Mouse (Mus musculus) CH12.LX (cell line): ENCODE data around the gene Ppm1l. TPM values are rescaled to one million over a fixed set of nuclear protein-coding genes. Genes with fewer than 3 reads are reported as not detected.

Experiments used
- DNase-seq: peaks from one replicate; pipeline ENCODE4 v3.0.0-alpha.2; 2013; ENCODE audit errors: extremely low read depth
- H3K27ac ChIP-seq: 2 replicates; pipeline ENCODE4 v1.5.1; 2012; ENCODE audit warnings: low read depth, mild to moderate bottlenecking, control low read depth, moderate library complexity; ENCODE audit not compliant: insufficient read depth
- H3K27me3 ChIP-seq: replicated peaks from 2 replicates; pipeline ENCODE3; 2012; ENCODE audit warnings: inconsistent platforms
- H3K36me3 ChIP-seq, 2 experiments: replicated peaks in 1 of 2; 2 replicates each; pipeline versions ENCODE3 to v1.6.1; 2012; ENCODE audit warnings: inconsistent platforms in 1 of 2, low read length in 1 of 2, mild to moderate bottlenecking in 1 of 2, mixed read lengths in 1 of 2, moderate library complexity in 1 of 2; ENCODE audit not compliant: control insufficient read depth in 1 of 2, insufficient read depth in 1 of 2
- H3K4me1 ChIP-seq, 2 experiments: 2 replicates each; pipeline ENCODE4 v1.6.1; 2012; ENCODE audit warnings: inconsistent platforms in 1 of 2, moderate library complexity in 1 of 2; ENCODE audit not compliant: insufficient read depth in 2 of 2, control insufficient read depth in 1 of 2
- H3K4me2 ChIP-seq: 2 replicates; pipeline ENCODE4 v1.6.1; 2012; ENCODE audit warnings: low read depth, mild to moderate bottlenecking, control low read depth; ENCODE audit not compliant: poor library complexity, insufficient read depth, severe bottlenecking
- H3K4me3 ChIP-seq, 3 experiments: fragments of 150-350 bp in 1 of 3; sonication (generic) in 1 of 3; replicated peaks in 1 of 3; 2 replicates each; pipeline versions ENCODE3 to v1.5.1; 2011 to 2012; ENCODE audit warnings: low read depth in 2 of 3, low read length in 2 of 3, mild to moderate bottlenecking in 2 of 3, moderate library complexity in 2 of 3, control low read depth in 1 of 3, improper control_type of control experiment in 1 of 3, inconsistent platforms in 1 of 3, mixed read lengths in 1 of 3; ENCODE audit not compliant: poor library complexity in 1 of 3
- H3K79me2 ChIP-seq: replicated peaks from 2 replicates; pipeline ENCODE4 v1.6.1; 2012; ENCODE audit warnings: mild to moderate bottlenecking, moderate library complexity; ENCODE audit not compliant: control insufficient read depth, poor library complexity, insufficient read depth, severe bottlenecking; ENCODE audit errors: extremely low read depth
- H3K9ac ChIP-seq: 2 replicates; pipeline ENCODE4 v1.6.1; 2012; ENCODE audit warnings: low read depth, mild to moderate bottlenecking, control low read depth, moderate library complexity; ENCODE audit not compliant: insufficient read depth
- H3K9me3 ChIP-seq: replicated peaks from 2 replicates; pipeline ENCODE3; 2012; ENCODE audit warnings: low read length, inconsistent platforms, mixed read lengths
- BHLHE40 ChIP-seq: IDR thresholded peaks from 2 replicates; pipeline ENCODE4 v1.6.1; 2011; ENCODE audit warnings: mild to moderate bottlenecking, low read depth, low read length, improper control_type of control experiment
- CHD2 ChIP-seq: IDR thresholded peaks from 2 replicates; pipeline ENCODE4 v1.6.1; 2011; ENCODE audit warnings: low read length, improper control_type of control experiment
- ETS1 ChIP-seq: conservative IDR thresholded peaks from 2 replicates; pipeline ENCODE4 v1.6.1; 2012; ENCODE audit warnings: low read depth, mild to moderate bottlenecking, inconsistent platforms, low read length, improper control_type of control experiment, moderate library complexity
- HCFC1 ChIP-seq: IDR thresholded peaks from 2 replicates; pipeline ENCODE4 v1.6.1; 2012; ENCODE audit warnings: low read depth, mild to moderate bottlenecking, inconsistent platforms, low read length, improper control_type of control experiment
- MAX ChIP-seq: IDR thresholded peaks from 2 replicates; pipeline ENCODE4 v1.6.1; 2011; ENCODE audit warnings: low read length, improper control_type of control experiment
- POLR2A ChIP-seq: IDR thresholded peaks from 2 replicates; pipeline ENCODE4 v1.6.1; 2011; ENCODE audit warnings: low read depth, mild to moderate bottlenecking, improper control_type of control experiment, low read length
- dilution Hi-C: fragments of 300-500 bp; cut with MboI; formaldehyde crosslinking; loops from 2 replicates; pipeline ENCODE4 v1.14.3; 2020; ENCODE audit warnings: low sequenced_read_pairs; ENCODE audit not compliant: extremely low pct_unique_long_range_greater_than_20kb, extremely low pct_ligation_motif_present
- in situ Hi-C: fragments of 300-500 bp; cut with MboI; formaldehyde crosslinking; loops from 3 replicates; pipeline ENCODE4 v1.14.3; 2019; ENCODE audit warnings: low sequenced_read_pairs, low pct_ligation_motif_present, low pct_unique_long_range_greater_than_20kb, mixed read lengths
- polyA plus RNA-seq: library from polyadenylated mRNA; unstranded; fragments of >175 nt; gene quantifications from 2 replicates; pipeline ENCODE4 v1.2.1, GENCODE M21; 2012; ENCODE audit warnings: low read depth; ENCODE audit not compliant: insufficient read length
- total RNA-seq, 2 experiments: library from RNA; depleted of rRNA; stranded (reverse); fragments of 300-350 nt in 1 of 2; fragments of >200 nt in 1 of 2; gene quantifications; 2 replicates each; pipeline ENCODE4 v1.2.3; 2012 to 2014

Gene Ppm1l
- total and polyA plus RNA-seq, 3 experiments, result 0.68 to 2.4 (median 1.7) TPM

DNA sequence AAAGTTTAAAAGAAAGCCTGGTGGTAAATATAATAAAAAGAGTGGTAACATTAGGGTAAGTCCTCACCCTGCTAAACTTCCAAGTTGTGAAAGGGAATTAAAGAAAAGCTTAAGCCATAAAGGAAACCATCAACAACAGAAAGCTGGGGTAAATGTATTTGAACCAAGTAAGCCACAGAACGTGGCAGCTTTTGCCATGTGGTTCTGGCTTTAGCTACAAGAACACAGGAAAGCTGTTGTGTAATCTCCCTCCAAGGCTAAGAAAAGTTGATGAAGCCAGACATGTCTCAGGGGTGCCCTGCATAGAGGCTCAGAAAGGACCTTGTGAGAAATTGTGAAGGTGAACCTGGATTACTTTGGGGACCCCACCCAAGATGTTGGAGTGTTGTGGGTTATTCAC, 16.5 kb upstream of the Ppm1l start:
- in situ Hi-C loops, result no loop called here
- Histone ChIP-seq H3K27me3 (no peaks in the 10 kb centered on the region), H3K4me1 (no peaks in the 10 kb centered on the region), H3K4me3 (no peak overlapping the region), H3K36me3 (no peaks in the 10 kb centered on the region), H3K79me2 (no peaks in the 10 kb centered on the region)
- no peak for DNase-seq
- TF ChIP-seq BHLHE40, result no peak
- no peak for TF ChIP-seq ETS1
- TF ChIP-seq, all 38 proteins: peak for 0
- H3K9me3 ChIP-seq, result no peaks in the 10 kb centered on the region
- no peak overlapping the region for H3K27ac ChIP-seq
- H3K9ac ChIP-seq, result no peak overlapping the region
- no peak overlapping the region for H3K4me2 ChIP-seq
- dilution Hi-C loops, result no loop called here

DNA sequence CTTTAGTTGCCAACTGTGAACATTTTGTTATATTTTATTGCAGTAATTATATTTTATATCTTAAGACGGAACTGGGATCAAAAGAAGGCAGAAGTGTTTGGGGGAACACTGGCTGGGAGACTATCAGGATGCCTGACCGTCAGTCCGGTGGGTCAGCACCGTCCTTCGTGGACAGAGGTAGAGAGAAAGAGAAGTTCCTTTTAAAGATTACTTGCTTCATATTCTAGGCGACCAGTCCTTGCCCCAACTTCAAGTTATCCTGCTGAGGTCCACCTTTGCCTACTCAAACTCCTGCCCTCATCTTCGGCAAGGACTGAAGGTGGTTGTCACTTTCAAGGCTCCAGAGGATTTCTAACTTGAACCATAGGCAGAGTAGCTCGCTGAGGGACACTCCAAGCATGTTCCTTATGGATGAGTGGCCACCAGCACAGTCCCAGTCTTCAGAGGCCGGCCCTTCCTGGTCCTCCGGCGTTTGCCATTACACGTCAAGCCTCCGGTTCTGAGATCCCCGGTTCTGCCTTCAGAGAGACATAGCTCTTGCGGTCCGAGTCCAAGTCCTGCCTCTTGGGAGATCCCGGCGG, 761 bp upstream of the Ppm1l start:
- Histone ChIP-seq H3K4me3 (peak overlapping the region; percentile 55 to 79 (median 61)), H3K9ac (peak overlapping the region; percentile 85), H3K27me3 (peaks cover 15% of the 10 kb centered on the region), H3K36me3 (no peaks in the 10 kb centered on the region), H3K79me2 (no peaks in the 10 kb centered on the region), H3K9me3 (no peaks in the 10 kb centered on the region), H3K4me2 (peak overlapping the region; percentile 67), H3K4me1 (peaks cover 4 to 26% of the 10 kb centered on the region in 2 experiments), H3K27ac (no peak overlapping the region; the same call in 1 of the 2 replicates)
- dilution Hi-C loops, result no loop called here
- no peak for TF ChIP-seq HCFC1
- TF ChIP-seq POLR2A, result peak; percentile 61; the same call in 1 of the 2 replicates
- in situ Hi-C loops, result no loop called here
- no peak for DNase-seq

DNA sequence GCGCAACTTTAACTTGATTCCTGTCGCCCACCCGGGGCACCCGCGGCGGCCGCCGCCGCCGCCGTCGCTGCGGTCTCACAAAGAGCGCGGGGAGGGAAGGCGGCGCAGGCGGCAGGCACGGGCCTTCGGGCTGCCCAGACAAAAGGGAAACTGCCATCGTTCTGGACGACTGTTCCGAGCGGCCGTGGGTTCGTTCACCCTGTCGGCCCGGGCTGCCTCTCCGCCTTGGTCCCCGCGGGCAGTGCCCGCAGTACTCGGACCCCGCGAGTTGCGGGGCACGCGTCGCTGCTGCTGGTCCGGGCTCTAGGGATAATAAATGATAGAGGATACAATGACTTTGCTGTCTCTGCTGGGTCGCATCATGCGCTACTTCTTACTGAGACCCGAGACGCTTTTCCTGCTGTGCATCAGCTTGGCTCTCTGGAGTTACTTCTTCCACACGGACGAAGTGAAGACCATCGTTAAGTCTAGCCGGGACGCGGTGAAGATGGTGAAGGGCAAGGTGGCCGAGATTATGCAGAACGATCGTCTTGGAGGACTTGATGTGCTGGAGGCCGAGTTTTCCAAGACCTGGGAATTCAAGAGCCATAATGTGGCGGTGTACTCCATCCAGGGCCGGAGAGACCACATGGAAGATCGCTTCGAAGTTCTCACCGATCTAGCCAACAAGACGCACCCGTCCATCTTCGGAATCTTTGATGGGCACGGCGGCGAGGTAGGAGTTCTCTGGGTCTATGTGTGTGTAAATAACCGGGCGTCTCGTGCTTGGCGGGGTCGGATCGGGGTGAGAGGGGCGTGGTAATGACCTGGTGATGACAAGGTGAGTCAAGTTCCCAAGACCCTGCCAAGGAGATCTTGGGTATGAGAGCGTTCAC, 827 bp downstream of the Ppm1l start:
- Histone ChIP-seq H3K9me3 (no peaks in the 10 kb centered on the region), H3K79me2 (no peaks in the 10 kb centered on the region), H3K36me3 (no peaks in the 10 kb centered on the region), H3K4me2 (peak overlapping the region; percentile 80)
- in situ Hi-C loops, result no loop called here
- peak; percentile 21 for DNase-seq
- TF ChIP-seq BHLHE40, result peak; percentile 57
- no peak for TF ChIP-seq CHD2
- TF ChIP-seq MAX, result no peak
- TF ChIP-seq, all 38 proteins: peak for 1
- Histone ChIP-seq H3K27me3 (peaks cover 15% of the 10 kb centered on the region), H3K9ac (peak overlapping the region; percentile 63), H3K4me1 (peaks cover 4 to 26% of the 10 kb centered on the region in 2 experiments), H3K4me3 (peak overlapping the region; percentile 37 to 70 (median 63)), H3K27ac (no peak overlapping the region)
- dilution Hi-C loops, result no loop called here
